Mouse (Mus musculus) skeletal muscle tissue, adult 2 months (tissue): ENCODE data around the gene Fkbp7.
A peak's percentile ranks its signal among the peaks of the same experiment; 100 is the strongest.

Experiments
- DNase-seq: peaks from one replicate; pipeline ENCODE4 v3.0.0-alpha.2; 2012; ENCODE audit warnings: low read depth, low spot score

Gene Fkbp7

GRCm38 (mm10) chr2:76672966-76673392 is at the start of gene Fkbp7:
Fkbp7 (minus strand) TSS chr2:76673116.
- DNase-seq: peak; percentile 89

DNA sequence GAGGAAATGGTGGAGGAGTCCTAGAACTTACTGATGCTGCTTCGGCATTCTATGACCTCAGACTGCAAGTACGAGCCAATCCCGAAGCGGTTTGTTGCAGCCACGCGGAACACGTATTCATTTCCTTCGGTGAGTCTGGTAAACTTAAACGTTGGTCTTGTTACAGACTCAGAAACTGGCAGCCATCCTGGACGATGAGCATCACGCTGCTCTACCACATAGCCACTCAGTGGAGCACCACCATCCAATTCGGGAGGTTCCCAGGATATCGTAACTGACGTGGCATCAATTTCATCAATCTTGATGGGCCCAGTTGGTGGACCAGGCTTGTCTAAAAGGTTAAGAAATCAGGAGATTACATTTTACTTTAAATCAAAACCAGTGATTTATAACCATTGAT is 46.7 kb upstream of the Fkbp7 start:
- DNase-seq: no peak

GRCm38 (mm10) chr2:76714984-76715383 is 42.1 kb upstream of the Fkbp7 start:
- DNase-seq: no peak

DNA sequence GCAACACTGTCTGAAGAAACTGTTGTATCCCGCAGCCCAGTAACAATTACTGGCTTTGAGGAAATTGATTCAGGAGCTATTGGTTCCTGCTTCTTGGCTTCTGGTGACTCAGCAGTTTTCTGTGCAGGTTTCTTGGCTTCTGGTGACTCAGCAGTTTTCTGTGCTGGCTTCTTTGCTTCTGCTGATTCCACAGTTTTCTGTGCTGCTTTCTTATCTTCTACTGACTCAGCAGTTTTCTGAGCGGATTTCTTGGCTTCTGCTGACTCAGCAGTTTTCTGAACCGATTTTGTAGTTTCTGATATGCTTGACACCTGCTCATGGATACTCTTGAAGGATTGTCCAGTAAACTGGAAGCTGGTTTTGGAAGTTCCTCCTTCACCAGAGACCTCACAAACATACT is 35.6 kb upstream of the Fkbp7 start:
- DNase-seq: no peak

- no peak for DNase-seq
Observed at GRCm38 (mm10) chr2:76705655-76706054, 32.7 kb upstream of the Fkbp7 start.

GRCm38 (mm10) chr2:76702751-76703150 is 29.8 kb upstream of the Fkbp7 start:
- DNase-seq: peak; percentile 65

DNA sequence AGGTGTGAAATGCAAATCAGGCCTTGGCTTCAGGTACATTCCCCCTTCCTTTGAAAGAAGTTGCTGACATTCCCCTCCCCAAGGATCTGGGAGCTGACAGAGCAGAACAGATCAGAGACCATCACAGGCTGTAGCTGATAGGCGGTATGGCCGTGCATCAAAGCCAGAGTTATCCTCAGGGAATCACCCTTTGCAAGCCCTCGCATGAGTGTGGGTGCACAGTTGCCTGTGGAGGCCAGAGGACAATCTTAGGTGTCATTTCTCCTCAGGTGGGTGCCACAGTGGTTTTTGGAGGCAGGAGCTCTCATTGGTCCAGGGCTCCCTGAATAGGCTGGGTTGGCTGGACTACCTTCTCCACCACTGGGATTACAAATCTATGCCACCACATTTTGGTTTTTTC is 29.3 kb upstream of the Fkbp7 start:
- no peak for DNase-seq

GRCm38 (mm10) chr2:76695290-76695689 is 22.4 kb upstream of the Fkbp7 start:
- no peak for DNase-seq

- DNase-seq: no peak
Observed at GRCm38 (mm10) chr2:76693765-76694164, 20.8 kb upstream of the Fkbp7 start.

DNA sequence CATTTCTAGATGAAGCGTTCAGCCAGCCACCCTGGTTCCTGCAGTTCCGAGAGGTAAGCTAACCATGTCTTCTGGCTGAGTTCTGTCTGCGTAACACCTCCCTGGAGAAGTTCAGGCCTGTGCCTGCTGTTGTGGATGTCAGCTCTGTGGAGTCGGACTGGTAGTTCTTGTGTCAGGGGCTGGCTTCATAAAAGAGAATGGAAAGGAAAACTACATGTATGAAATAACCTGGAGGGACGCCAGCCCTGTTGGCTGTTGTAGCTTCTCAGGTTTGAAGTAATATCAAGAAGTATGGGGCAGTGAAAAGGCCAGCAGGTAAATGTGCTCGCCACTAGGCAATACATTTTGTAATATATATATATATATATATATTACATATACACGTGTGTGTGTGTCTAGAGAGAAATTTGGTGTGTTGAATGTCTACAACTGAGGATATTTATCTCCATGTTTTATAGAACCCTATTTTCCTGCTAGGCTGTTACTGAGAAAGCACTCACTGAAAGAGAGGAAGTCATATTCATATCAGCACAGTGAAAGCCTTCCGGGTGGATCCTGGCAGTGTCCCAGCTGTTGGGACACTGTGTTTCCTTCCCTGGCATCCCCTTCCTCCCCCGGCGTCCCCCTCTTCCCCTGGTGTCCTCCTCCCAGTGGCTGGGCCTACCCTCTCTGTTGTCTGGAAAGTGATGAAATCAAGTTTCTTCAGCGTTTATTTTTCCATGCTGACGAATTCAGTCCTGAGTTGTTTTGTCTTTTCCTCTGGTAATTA is 17.7 kb upstream of the Fkbp7 start:
- peak; percentile 84 for DNase-seq

GRCm38 (mm10) chr2:76688162-76688561 is 15.2 kb upstream of the Fkbp7 start:
- no peak for DNase-seq

GRCm38 (mm10) chr2:76687608-76688007 is 14.7 kb upstream of the Fkbp7 start:
- DNase-seq: no peak

DNA sequence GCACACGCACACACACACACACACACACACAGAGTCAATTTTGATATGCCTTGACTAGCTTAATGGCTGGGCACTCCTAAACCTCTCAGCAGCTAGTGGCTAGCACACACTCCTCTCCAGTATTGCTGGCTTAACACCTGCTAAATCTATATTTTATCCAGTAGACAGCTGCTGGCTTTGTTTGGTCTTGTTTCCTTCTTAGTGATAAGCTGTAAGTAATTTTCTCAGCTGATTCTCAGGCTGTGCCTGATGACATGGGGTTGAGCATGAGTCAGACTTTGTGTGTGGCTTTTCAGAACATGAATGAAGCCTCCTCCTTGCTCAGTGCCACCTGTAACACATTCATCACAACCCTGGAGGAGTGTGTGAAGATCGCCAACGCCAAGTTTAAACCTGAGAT is 14.1 kb upstream of the Fkbp7 start:
- no peak for DNase-seq

DNA sequence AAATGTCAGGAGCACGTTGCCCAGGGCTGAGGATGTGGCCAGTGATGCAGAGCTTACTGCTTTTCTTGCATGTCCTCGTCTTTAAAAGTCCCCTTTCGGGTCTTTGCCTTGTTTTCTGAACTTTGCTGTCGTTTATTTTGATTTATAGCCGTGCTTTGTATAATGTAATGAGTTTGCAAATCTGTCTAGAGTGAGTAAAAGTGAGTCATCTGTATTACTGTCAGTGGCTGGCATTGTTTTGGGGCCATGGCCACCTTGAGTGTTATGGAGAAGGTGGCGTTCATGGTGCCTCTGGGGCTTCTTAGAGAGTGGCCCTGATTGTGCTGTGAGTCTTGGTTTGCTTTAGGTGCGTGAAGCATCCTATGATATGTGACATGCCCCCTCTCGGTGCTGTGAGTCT is 9.4 kb upstream of the Fkbp7 start:
- no peak for DNase-seq

GRCm38 (mm10) chr2:76676401-76677226 is 3.7 kb upstream of the Fkbp7 start:
- no peak for DNase-seq

GRCm38 (mm10) chr2:76675949-76676348 is 3.0 kb upstream of the Fkbp7 start:
- no peak for DNase-seq

DNA sequence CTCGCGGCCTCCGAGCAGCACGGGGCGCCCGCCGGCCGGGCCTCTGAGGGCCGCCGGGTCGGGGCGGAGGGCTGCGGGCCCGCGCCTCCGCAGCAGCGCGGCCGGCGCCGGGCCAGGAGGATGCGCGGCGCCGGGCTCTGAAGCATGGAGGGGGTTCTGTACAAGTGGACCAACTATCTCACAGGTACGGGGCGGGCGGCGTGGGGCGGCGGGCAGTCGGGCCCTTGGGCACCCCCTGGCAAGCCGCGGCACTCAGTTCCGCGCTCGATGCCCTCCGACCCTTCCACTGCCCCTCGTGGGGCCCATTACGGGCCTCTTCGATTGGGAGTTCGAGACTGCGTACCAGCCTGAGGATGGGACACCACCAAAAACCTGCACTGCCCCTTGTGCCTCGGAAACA is 2.5 kb upstream of the Fkbp7 start:
- no peak for DNase-seq

DNA sequence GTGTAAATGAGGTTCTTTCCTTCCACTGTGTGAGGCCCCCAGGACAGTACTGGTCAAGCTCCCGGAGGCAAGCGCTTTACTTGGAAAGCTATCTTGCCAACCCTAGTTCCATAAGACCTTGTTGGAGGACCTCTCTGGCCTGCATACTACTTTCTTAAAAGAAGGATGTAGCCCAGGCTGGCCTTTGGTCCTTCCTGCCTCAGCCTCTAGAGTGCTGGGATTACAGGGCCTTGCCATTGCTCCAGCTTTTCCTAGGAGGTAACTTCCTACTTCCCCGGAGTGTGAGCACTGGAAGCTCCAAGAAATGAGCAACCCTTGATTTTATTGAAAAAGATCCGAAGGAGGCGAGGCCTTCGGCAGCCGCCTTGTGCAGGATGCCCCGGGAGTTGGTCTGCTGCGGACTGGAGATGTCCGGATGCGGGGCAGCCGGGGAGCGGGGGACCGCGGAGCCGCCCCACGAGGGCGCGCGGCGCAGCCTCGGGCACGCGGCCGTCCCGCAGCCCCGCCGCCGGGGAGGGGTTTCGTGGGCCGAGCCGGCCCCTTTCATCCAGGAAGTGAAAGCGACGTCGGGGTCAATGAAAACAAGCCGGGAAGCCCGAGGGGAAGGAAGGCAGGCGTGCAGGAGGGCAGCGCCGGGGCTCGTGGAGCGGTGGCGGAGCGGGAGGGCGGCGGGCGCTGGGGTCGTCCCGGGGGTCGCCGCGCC is 2.0 kb upstream of the Fkbp7 start, which contains the start of gene Plekha3:
Gene Plekha3 (plus strand): TSS at position 557 of the 703 bp plus-strand sequence.
- DNase-seq: peak; percentile 55

DNA sequence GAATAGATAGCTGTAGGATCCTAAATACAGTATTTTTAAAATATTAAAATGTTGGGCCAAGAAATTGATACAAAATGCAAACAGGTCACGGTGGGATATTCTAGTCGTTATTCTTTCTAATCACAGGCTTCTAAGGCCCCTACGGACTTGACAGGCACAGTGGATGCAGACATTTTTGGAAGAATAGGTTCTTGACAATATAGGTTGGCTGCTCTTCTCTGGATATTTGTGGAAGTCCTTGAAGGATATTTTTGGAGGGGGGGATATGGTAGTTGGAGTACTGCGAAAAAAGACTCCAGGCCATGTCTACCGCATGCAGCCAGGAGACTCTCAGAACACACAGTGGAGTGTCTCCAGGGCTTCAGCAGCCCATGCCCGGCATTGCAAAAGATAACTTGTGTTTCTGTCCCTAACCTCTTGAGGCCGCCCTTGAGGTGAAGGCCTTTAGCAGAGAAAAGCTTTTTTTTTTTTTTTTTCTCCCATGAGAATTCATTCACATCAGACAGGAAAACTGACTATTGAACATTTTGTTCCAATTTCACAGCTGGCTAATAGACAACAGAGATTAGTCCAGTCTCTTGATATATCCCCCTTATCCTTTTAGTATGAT is 661 bp upstream of the Fkbp7 start:
- DNase-seq: no peak

DNA sequence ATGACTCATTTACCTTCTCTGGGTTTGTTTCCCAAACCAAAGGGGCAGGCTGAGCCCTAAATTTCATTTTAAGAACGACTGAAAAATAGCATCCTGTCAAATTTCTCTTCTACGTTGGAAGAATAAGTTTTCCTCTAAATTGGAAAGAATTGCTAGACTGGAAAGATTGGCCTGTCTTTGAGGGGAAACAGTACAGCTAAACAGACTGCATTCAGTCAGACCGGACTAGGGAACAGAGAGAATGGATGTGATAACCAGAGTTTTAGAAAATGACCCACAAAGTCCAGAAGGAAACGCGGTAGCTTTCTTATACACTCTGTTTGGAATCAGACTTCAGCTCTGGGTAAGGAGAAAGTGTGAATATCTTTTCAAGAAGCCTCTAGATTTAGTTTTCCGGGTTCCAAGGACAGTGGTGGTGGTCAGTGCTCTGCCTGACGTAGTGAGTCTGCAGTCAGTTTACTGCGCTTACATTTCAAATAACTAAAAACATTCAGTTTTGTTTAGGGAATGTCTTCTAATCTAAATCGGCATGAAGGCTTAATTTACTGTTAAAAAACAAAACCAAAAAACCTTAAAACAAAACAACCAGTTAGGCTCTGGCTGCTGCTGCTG is 676 bp downstream of the Fkbp7 start:
- no peak for DNase-seq

DNA sequence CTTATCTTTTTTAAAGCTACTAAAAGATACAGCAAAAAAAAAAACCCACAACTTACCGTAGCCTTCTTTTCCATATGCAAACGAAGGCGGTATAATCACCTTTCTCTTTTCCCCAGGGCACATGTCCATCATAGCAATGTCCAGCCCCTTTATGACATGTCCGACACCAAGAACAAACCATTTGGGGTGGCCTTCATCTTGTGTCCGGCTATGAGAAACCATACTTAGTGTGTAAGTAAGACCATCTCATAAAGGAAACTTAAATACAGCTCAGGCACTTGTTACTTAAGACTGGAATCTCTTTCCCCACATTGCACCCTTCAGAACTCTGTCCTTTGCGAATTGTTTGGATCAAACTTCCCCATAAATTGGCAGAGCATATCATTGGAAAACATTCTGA is 1.3 kb downstream of the Fkbp7 start:
- DNase-seq: no peak
